Mouse (Mus musculus) thymus, postnatal 25 days (tissue): ENCODE data around the gene Ggact.

Experiments
- DNase-seq: peaks from one replicate; pipeline ENCODE4 v3.0.0; 2022

Ggact gene

GRCm38 (mm10) chr14:122898550-122898949, 15.0 kb downstream of the Ggact start:
- no peak for DNase-seq

GRCm38 (mm10) chr14:122896106-122896505, 17.5 kb downstream of the Ggact start:
- no peak for DNase-seq

GRCm38 (mm10) chr14:122891470-122891968, 22.0 kb downstream of the Ggact start:
- no peak for DNase-seq

GRCm38 (mm10) chr14:122888480-122888872, 25.1 kb downstream of the Ggact start:
- no peak for DNase-seq

GRCm38 (mm10) chr14:122887702-122888479, 25.7 kb downstream of the Ggact start:
- DNase-seq, result no peak

GRCm38 (mm10) chr14:122887278-122887677, 26.3 kb downstream of the Ggact start:
- no peak for DNase-seq

GRCm38 (mm10) chr14:122885893-122886292, 27.7 kb downstream of the Ggact start:
- DNase-seq, result no peak

GRCm38 (mm10) chr14:122883821-122884584, 29.6 kb downstream of the Ggact start:
- DNase-seq, result no peak

- no peak for DNase-seq
Observed at GRCm38 (mm10) chr14:122883410-122883806, 30.1 kb downstream of the Ggact start.

- DNase-seq, result no peak
Observed at GRCm38 (mm10) chr14:122882795-122883409, 30.7 kb downstream of the Ggact start.

GRCm38 (mm10) chr14:122882201-122882639, 31.3 kb downstream of the Ggact start:
- DNase-seq, result no peak

- DNase-seq, result no peak
Observed at GRCm38 (mm10) chr14:122881699-122882098, 31.9 kb downstream of the Ggact start.

GRCm38 (mm10) chr14:122880291-122880690, 33.3 kb downstream of the Ggact start:
- no peak for DNase-seq

GRCm38 (mm10) chr14:122877787-122878186, 35.8 kb downstream of the Ggact start:
- DNase-seq, result no peak

GRCm38 (mm10) chr14:122876723-122877122, 36.8 kb downstream of the Ggact start:
- no peak for DNase-seq

GRCm38 (mm10) chr14:122876163-122876562, 37.4 kb downstream of the Ggact start:
- peak; percentile 71 for DNase-seq

GRCm38 (mm10) chr14:122875636-122876035, 37.9 kb downstream of the Ggact start:
- DNase-seq, result no peak

GRCm38 (mm10) chr14:122875056-122875455, 38.5 kb downstream of the Ggact start:
- DNase-seq, result no peak

- DNase-seq, result no peak
Observed at GRCm38 (mm10) chr14:122872612-122873011, 40.9 kb downstream of the Ggact start.

GRCm38 (mm10) chr14:122871841-122872580, 41.5 kb downstream of the Ggact start:
- DNase-seq, result no peak

GRCm38 (mm10) chr14:122869831-122870230, 43.7 kb downstream of the Ggact start:
- DNase-seq, result no peak

- no peak for DNase-seq
Observed at GRCm38 (mm10) chr14:122867531-122868285, 45.8 kb downstream of the Ggact start.
